Mouse (Mus musculus) stomach, embryonic 15.5 days (tissue): ENCODE measurements around the gene Sfr1. TPM values are rescaled to one million over a fixed set of nuclear protein-coding genes. Genes with fewer than 3 reads are reported as not detected.
A peak's percentile ranks its signal among the peaks of the same experiment; 100 is the strongest.

Experiments
- ATAC-seq: fragments of 200-750 bp; cut with Nextera tagmentation; 2 replicates; pipeline ENCODE4 v1.8.0; 2017; ENCODE audit warnings: low read depth, moderate number of reproducible peaks, moderate TSS enrichment; ENCODE audit not compliant: insufficient read depth, low FRiP score
- H3K27ac ChIP-seq: fragments of 300-500 bp; sonication (generic); 2 replicates; pipeline ENCODE4 v1.5.1; 2015; ENCODE audit warnings: mild to moderate bottlenecking, inconsistent platforms
- H3K27me3 ChIP-seq: fragments of 300-500 bp; sonication (generic); replicated peaks from 2 replicates; pipeline ENCODE4 v1.6.1; 2015; ENCODE audit warnings: inconsistent platforms
- H3K36me3 ChIP-seq: fragments of 300-500 bp; sonication (generic); 2 replicates; pipeline ENCODE4 v1.6.1; 2015; ENCODE audit warnings: inconsistent platforms
- H3K4me1 ChIP-seq: fragments of 300-500 bp; sonication (generic); 2 replicates; pipeline ENCODE4 v1.6.1; 2015; ENCODE audit warnings: inconsistent platforms
- H3K4me2 ChIP-seq: fragments of 300-500 bp; sonication (generic); 2 replicates; pipeline ENCODE4 v1.6.1; 2015; ENCODE audit warnings: mild to moderate bottlenecking, inconsistent platforms
- H3K4me3 ChIP-seq: fragments of 300-500 bp; sonication (generic); replicated peaks from 2 replicates; pipeline ENCODE4 v1.5.1; 2015; ENCODE audit warnings: inconsistent platforms
- H3K9ac ChIP-seq: fragments of 300-500 bp; sonication (generic); 2 replicates; pipeline ENCODE4 v1.6.1; 2015; ENCODE audit warnings: inconsistent platforms
- H3K9me3 ChIP-seq: fragments of 300-500 bp; sonication (generic); 2 replicates; pipeline ENCODE4 v1.6.1; 2016; ENCODE audit warnings: inconsistent platforms
- whole genome bisulfite sequencing: fragments of 180-500 bp; shearing (Covaris S2); methylation state at CpG from one replicate; pipeline ENCODE4 v1.1.7; 2015; 5-methylcytosine and 5-hydroxymethylcytosine counted together
- microRNA-seq: library from miRNA; unstranded; fragments of <30 nt; microRNA quantifications from one replicate; pipeline ENCODE4, GENCODE M21; 2016
- polyA plus RNA-seq: library from polyadenylated mRNA; unstranded; fragments of >200 nt; fragmentation: Nextera tagmentation; extraction: Ambion mirVana; gene quantifications from 2 replicates; pipeline ENCODE4 v1.2.1, GENCODE M21; 2015

Sfr1 gene
- polyA plus RNA-seq, 1 experiment from 2014 or later = 321 TPM

- H3K9me3 ChIP-seq = no peaks in the 10 kb centered on the region
- H3K4me2 ChIP-seq = no peak overlapping the region
- H3K36me3 ChIP-seq = no peaks in the 10 kb centered on the region
- H3K9ac ChIP-seq = no peak overlapping the region
- no peaks in the 10 kb centered on the region for H3K27me3 ChIP-seq
- WGBS = 72% methylated on average over 9 of the region's 9 CpGs
- H3K4me1 ChIP-seq = no peaks in the 10 kb centered on the region
- no peak overlapping the region for H3K4me3 ChIP-seq
- no peak for ATAC-seq
- no peak overlapping the region for H3K27ac ChIP-seq
Measured at GRCm38 (mm10) chr19:47754931-47755330, 23.4 kb downstream of the Sfr1 start.

GRCm38 (mm10) chr19:47755625-47756024 is 24.1 kb downstream of the Sfr1 start:
- Histone ChIP-seq H3K9ac (no peak overlapping the region), H3K4me1 (no peaks in the 10 kb centered on the region), H3K27me3 (no peaks in the 10 kb centered on the region), H3K4me2 (peak overlapping the region; percentile 32), H3K9me3 (no peaks in the 10 kb centered on the region), H3K27ac (no peak overlapping the region), H3K4me3 (peak overlapping the region; percentile 21), H3K36me3 (no peaks in the 10 kb centered on the region)
- 61% methylated on average over 19 of the region's 19 CpGs for WGBS
- no peak for ATAC-seq

GRCm38 (mm10) chr19:47777847-47778246 is 46.4 kb downstream of the Sfr1 start:
- H3K4me1 ChIP-seq = no peaks in the 10 kb centered on the region

GRCm38 (mm10) chr19:47780145-47780544 is 48.7 kb downstream of the Sfr1 start:
- no peaks in the 10 kb centered on the region for H3K36me3 ChIP-seq
- WGBS = 90% methylated on average over 7 of the region's 7 CpGs
- H3K4me2 ChIP-seq = no peak overlapping the region
- no peaks in the 10 kb centered on the region for H3K9me3 ChIP-seq
- H3K4me3 ChIP-seq = no peak overlapping the region
- no peaks in the 10 kb centered on the region for H3K27me3 ChIP-seq
- ATAC-seq = no peak
- no peak overlapping the region for H3K9ac ChIP-seq
- no peak overlapping the region for H3K27ac ChIP-seq
- H3K4me1 ChIP-seq = no peaks in the 10 kb centered on the region

More at GRCm38 (mm10) chr19:47777847-47778246, 46.4 kb downstream of the Sfr1 start:
- Histone ChIP-seq H3K9me3 (no peaks in the 10 kb centered on the region), H3K27ac (no peak overlapping the region), H3K9ac (no peak overlapping the region), H3K27me3 (no peaks in the 10 kb centered on the region), H3K4me3 (no peak overlapping the region), H3K4me2 (no peak overlapping the region), H3K36me3 (no peaks in the 10 kb centered on the region)
- 56% methylated on average over 6 of the region's 6 CpGs for WGBS
- no peak for ATAC-seq

DNA sequence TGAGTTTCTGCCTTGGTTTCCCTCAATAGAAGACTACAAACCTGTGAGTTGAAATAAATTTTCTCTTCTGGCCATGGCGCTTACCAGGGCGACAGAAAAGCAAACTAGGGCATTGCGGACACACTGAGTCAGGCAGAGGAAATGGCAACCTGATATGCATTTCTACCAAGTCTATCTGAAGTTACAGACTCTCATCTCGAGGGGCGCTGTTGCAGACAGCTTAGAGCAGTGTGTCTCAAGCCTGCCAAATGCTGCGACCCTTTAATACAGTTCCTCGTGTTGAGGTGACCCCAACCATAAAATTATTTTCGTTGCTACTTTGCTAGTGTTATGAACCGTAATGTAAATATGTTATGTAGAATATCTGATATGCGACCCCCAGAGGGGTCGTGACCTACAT is 49.5 kb downstream of the Sfr1 start:
- Histone ChIP-seq H3K9ac (no peak overlapping the region), H3K36me3 (no peaks in the 10 kb centered on the region), H3K9me3 (no peaks in the 10 kb centered on the region), H3K4me2 (no peak overlapping the region), H3K27ac (no peak overlapping the region), H3K4me1 (no peaks in the 10 kb centered on the region), H3K27me3 (no peaks in the 10 kb centered on the region), H3K4me3 (no peak overlapping the region)
- WGBS = 72% methylated on average over 11 of the region's 11 CpGs
- no peak for ATAC-seq

GRCm38 (mm10) chr19:47783898-47784297 is 52.4 kb downstream of the Sfr1 start:
- Histone ChIP-seq H3K4me2 (no peak overlapping the region), H3K9me3 (no peaks in the 10 kb centered on the region), H3K9ac (no peak overlapping the region), H3K4me3 (no peak overlapping the region), H3K27ac (no peak overlapping the region), H3K4me1 (no peaks in the 10 kb centered on the region), H3K36me3 (no peaks in the 10 kb centered on the region), H3K27me3 (no peaks in the 10 kb centered on the region)
- no peak for ATAC-seq
- 81% methylated on average over 6 of the region's 6 CpGs for WGBS

Small RNA genes within 50 kb of the gene (microRNA-seq; reads per million reads assigned to microRNA genes)
- gene Mir8090 = not detected

Other genes with a start within 250 kb of the Sfr1 start
- gene Stn1, start 194.2 kb upstream of the Sfr1 start, polyA plus RNA-seq = 52.7 and 55.8 TPM in 2 replicates
- gene Slk, start 152.0 kb upstream of the Sfr1 start, polyA plus RNA-seq = 20.1 TPM in 2 replicates
- gene Col17a1, start 39.6 kb upstream of the Sfr1 start, polyA plus RNA-seq = 8.8 and 12.3 TPM in 2 replicates
- gene Gsto1, start 123.3 kb downstream of the Sfr1 start, polyA plus RNA-seq = 745 and 1,161 TPM in 2 replicates
- gene Gsto2, start 133.9 kb downstream of the Sfr1 start, polyA plus RNA-seq = 1.2 and 1.3 TPM in 2 replicates
- gene Cfap43, start 187.6 kb downstream of the Sfr1 start, polyA plus RNA-seq = 0.39 and 0.62 TPM in 2 replicates
- gene Itprip, start 187.6 kb downstream of the Sfr1 start, polyA plus RNA-seq = 11.0 and 12.6 TPM in 2 replicates
- not detected in 2 replicates for gene Cfap58, start 206.0 kb downstream of the Sfr1 start, polyA plus RNA-seq